In genomic region chr1:92397511-92398051, GRCm38 (mm10) we compare ENCODE assay signal across 10 mouse cellular contexts.
DNase-seq lines count a peak whose midpoint lies in the region; ATAC-seq lines count a peak whose summit lies in the region.
"Had no signal": no experiment of that assay in that cellular context is flagged by ENCODE, and none has a peak within 500 bp of the region (broad histone marks: within the 10 kb centered on the region; RNA-seq: fewer than 3 reads in every experiment).

No protein-coding gene starts in this region.

- DNase-seq in kidney, postnatal 10 days = peak; percentile 29
- DNase-seq in kidney, adult 18-20 months = no peak
- peak; percentile 68 for DNase-seq in limb, embryonic 11.5 days (ENCODE audit: low spot score)
- no peak for DNase-seq in layer of hippocampus, adult 9-11 months
- no peak for DNase-seq in cerebellum, adult 11 months
- DNase-seq in urinary bladder, adult 2 months (ENCODE audit: low spot score) = no peak

- H3K4me3 ChIP-seq in forebrain, embryonic 13.5 days = no peak overlapping the region
- H3K4me3 ChIP-seq in limb, embryonic 11.5 days (ENCODE audit: low read depth, low read length) = no peak overlapping the region
- no peak overlapping the region for H3K4me3 ChIP-seq in neural tube, embryonic 15.5 days (replicated peaks)
- H3K4me3 ChIP-seq: embryonic facial prominence, embryonic 12.5 days; liver, embryonic 15.5 days had no signal

- H3K9ac ChIP-seq in forebrain, embryonic 13.5 days = 0 out of 2 replicates have a peak overlapping the region, but pooled peaks have one; percentile 30
- H3K9ac ChIP-seq in limb, embryonic 11.5 days (ENCODE audit: low read length) = no peak overlapping the region
- no peak overlapping the region for H3K9ac ChIP-seq in neural tube, embryonic 15.5 days (replicated peaks)
- H3K9ac ChIP-seq: embryonic facial prominence, embryonic 12.5 days; liver, embryonic 15.5 days had no signal

- no peaks in the 10 kb centered on the region for H3K27me3 ChIP-seq in forebrain, embryonic 13.5 days
- no peaks in the 10 kb centered on the region for H3K27me3 ChIP-seq in limb, embryonic 11.5 days (ENCODE audit: control insufficient read depth, insufficient read depth, low read length)
- H3K27me3 ChIP-seq in neural tube, embryonic 15.5 days (replicated peaks) = no peaks in the 10 kb centered on the region
- H3K27me3 ChIP-seq: embryonic facial prominence, embryonic 12.5 days; liver, embryonic 15.5 days had no signal

- 7% methylated on average over 12 of the region's 12 CpGs for whole genome bisulfite sequencing in forebrain, embryonic 13.5 days
- 5% methylated on average over 12 of the region's 12 CpGs for WGBS in limb, embryonic 11.5 days
- WGBS in neural tube, embryonic 15.5 days = 15% methylated on average over 12 of the region's 12 CpGs

- H3K36me3 ChIP-seq in forebrain, embryonic 13.5 days (ENCODE audit: poor library complexity, severe bottlenecking) = no peaks in the 10 kb centered on the region
- H3K36me3 ChIP-seq in limb, embryonic 11.5 days (ENCODE audit: control insufficient read depth, insufficient read depth, low read length) = no peaks in the 10 kb centered on the region
- no peaks in the 10 kb centered on the region for H3K36me3 ChIP-seq in neural tube, embryonic 15.5 days
- H3K36me3 ChIP-seq: embryonic facial prominence, embryonic 12.5 days; liver, embryonic 15.5 days had no signal

- peak; percentile 63 for ATAC-seq in forebrain, embryonic 13.5 days
- no peak for ATAC-seq in limb, embryonic 11.5 days (ENCODE audit: insufficient number of reproducible peaks, low FRiP score, low TSS enrichment, low read depth)
- ATAC-seq in neural tube, embryonic 15.5 days (ENCODE audit: low FRiP score) = peak; percentile 78

- H3K4me2 ChIP-seq in forebrain, embryonic 13.5 days = peak overlapping the region; percentile 30
- no peak overlapping the region for H3K4me2 ChIP-seq in limb, embryonic 11.5 days (ENCODE audit: low read depth, severe bottlenecking)
- peak overlapping the region; percentile 11; the same call in 1 of the 2 replicates for H3K4me2 ChIP-seq in neural tube, embryonic 15.5 days
- H3K4me2 ChIP-seq: embryonic facial prominence, embryonic 12.5 days; liver, embryonic 15.5 days had no signal

- 0 out of 2 replicates have a peak overlapping the region, but pooled peaks have one; percentile 31 for H3K27ac ChIP-seq in forebrain, embryonic 13.5 days
- no peak overlapping the region for H3K27ac ChIP-seq in limb, embryonic 11.5 days (replicated peaks; ENCODE audit: low read depth, low read length)
- H3K27ac ChIP-seq in neural tube, embryonic 15.5 days (replicated peaks) = peak overlapping the region; percentile 80
- H3K27ac ChIP-seq: embryonic facial prominence, embryonic 12.5 days; liver, embryonic 15.5 days had no signal

- no peaks in the 10 kb centered on the region for H3K9me3 ChIP-seq in forebrain, embryonic 13.5 days (replicated peaks)
- H3K9me3 ChIP-seq in limb, embryonic 11.5 days (ENCODE audit: control insufficient read depth, low read length) = no peaks in the 10 kb centered on the region
- H3K9me3 ChIP-seq in neural tube, embryonic 15.5 days (replicated peaks) = no peaks in the 10 kb centered on the region
- H3K9me3 ChIP-seq: embryonic facial prominence, embryonic 12.5 days; liver, embryonic 15.5 days had no signal

- H3K4me1 ChIP-seq in forebrain, embryonic 13.5 days = peaks cover 15% of the 10 kb centered on the region
- peaks cover 13% of the 10 kb centered on the region for H3K4me1 ChIP-seq in limb, embryonic 11.5 days (ENCODE audit: control insufficient read depth, insufficient read depth, low read length)
- H3K4me1 ChIP-seq in neural tube, embryonic 15.5 days = peaks cover 25% of the 10 kb centered on the region
- H3K4me1 ChIP-seq: liver, embryonic 15.5 days had no signal

Comparison
In these comparisons a context has a peak if more than half of its experiments do, and no peak if none do; other contexts are left out.
1. DNase-seq: peak in kidney, postnatal 10 days (single experiment) and limb, embryonic 11.5 days (single experiment); none in kidney, adult 18-20 months (single experiment), layer of hippocampus, adult 9-11 months (single experiment), cerebellum, adult 11 months (single experiment) and urinary bladder, adult 2 months (single experiment).